Mouse (Mus musculus) kidney, postnatal 0 days (tissue): Measurements from ENCODE around the gene Prrc2b. TPM values are rescaled to one million over a fixed set of nuclear protein-coding genes. Genes with fewer than 3 reads are reported as not detected.

ENCODE experiments used
- ATAC-seq: fragments of 200-750 bp; cut with Nextera tagmentation; replicated peaks from 2 replicates; pipeline ENCODE4 v1.8.0; 2017; ENCODE audit warnings: low read depth, moderate number of reproducible peaks, moderate TSS enrichment, moderate library complexity; ENCODE audit not compliant: low FRiP score
- DNase-seq: peaks from one replicate; pipeline ENCODE4 v3.0.0-alpha.2; 2016; ENCODE audit warnings: low spot score
- H3K27ac ChIP-seq: fragments of 300-500 bp; sonication (generic); 2 replicates; pipeline ENCODE4 v1.5.1; 2014; ENCODE audit warnings: mild to moderate bottlenecking
- H3K27me3 ChIP-seq: fragments of 300-500 bp; sonication (generic); 2 replicates; pipeline ENCODE4 v1.6.1; 2014; ENCODE audit warnings: low read length, mixed read lengths; ENCODE audit not compliant: insufficient read depth
- H3K36me3 ChIP-seq: fragments of 300-500 bp; sonication (generic); 2 replicates; pipeline ENCODE4 v1.6.1; 2014; ENCODE audit warnings: low read length, mixed read lengths; ENCODE audit not compliant: insufficient read depth
- H3K4me1 ChIP-seq: fragments of 300-500 bp; sonication (generic); replicated peaks from 2 replicates; pipeline ENCODE4 v1.6.1; 2014; ENCODE audit warnings: antibody characterized with exemption, low read length, mixed read lengths; ENCODE audit not compliant: insufficient read depth
- H3K4me2 ChIP-seq: fragments of 300-500 bp; sonication (generic); 2 replicates; pipeline ENCODE4 v1.6.1; 2014; ENCODE audit warnings: mild to moderate bottlenecking, low read length, moderate library complexity, mixed read lengths
- H3K4me3 ChIP-seq: fragments of 300-500 bp; sonication (generic); replicated peaks from 2 replicates; pipeline ENCODE4 v1.5.1; 2014; ENCODE audit warnings: low read depth, low read length
- H3K9ac ChIP-seq: fragments of 300-500 bp; sonication (generic); 2 replicates; pipeline ENCODE4 v1.6.1; 2014; ENCODE audit warnings: low read depth, low read length
- H3K9me3 ChIP-seq: fragments of 300-500 bp; sonication (generic); replicated peaks from 2 replicates; pipeline ENCODE4 v1.6.1; 2016; ENCODE audit warnings: low read length, inconsistent platforms, mixed read lengths
- CTCF ChIP-seq: IDR thresholded peaks from 2 replicates; pipeline ENCODE4 v1.5.1; 2016; ENCODE audit warnings: antibody characterized with exemption, low read depth, mild to moderate bottlenecking, moderate library complexity
- WGBS: fragments of 180-500 bp; shearing (Covaris S2); extraction: QIAGEN DNeasy Blood & Tissue Kit; methylation state at CpG from one replicate; pipeline ENCODE4 v1.1.7; 2014; 5-methylcytosine and 5-hydroxymethylcytosine counted together
- polyA plus RNA-seq: library from polyadenylated mRNA; unstranded; fragments of >200 nt; fragmentation: Nextera tagmentation; extraction: Ambion mirVana; gene quantifications from 2 replicates; pipeline ENCODE4 v1.2.1, GENCODE M21; 2015

Prrc2b gene
- polyA plus RNA-seq, 1 experiment from 2014 or later: 31.4 TPM

DNA sequence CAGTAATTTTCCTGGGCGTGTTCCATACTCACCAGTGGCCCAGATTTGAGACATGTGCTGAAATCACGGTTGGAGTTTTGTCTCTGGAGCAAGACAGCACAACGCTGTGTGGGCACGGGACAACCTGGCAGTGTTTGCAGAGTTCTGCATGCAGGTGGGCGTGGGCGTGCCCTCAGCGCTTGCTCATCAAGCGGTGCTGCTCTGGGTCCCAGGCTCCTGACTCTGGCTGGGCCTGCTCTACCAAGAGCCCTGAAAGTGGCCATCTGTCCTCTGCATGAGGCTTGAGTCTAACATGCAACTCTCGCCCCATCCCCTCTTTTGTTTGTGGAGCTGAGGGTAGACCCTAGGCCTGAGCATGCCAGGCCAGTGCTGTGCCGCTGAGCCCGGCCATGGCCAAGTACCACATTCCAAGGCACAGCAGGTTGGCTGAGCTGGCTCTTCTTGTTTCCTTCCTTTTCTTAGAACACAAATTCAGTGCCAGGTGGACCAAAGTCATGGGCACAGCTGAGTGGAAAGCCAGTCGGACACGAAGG is 36.2 kb downstream of the Prrc2b start:
- peaks cover 54% of the 10 kb centered on the region for H3K36me3 ChIP-seq
- 89% methylated on average over 13 of the region's 13 CpGs for WGBS

DNA sequence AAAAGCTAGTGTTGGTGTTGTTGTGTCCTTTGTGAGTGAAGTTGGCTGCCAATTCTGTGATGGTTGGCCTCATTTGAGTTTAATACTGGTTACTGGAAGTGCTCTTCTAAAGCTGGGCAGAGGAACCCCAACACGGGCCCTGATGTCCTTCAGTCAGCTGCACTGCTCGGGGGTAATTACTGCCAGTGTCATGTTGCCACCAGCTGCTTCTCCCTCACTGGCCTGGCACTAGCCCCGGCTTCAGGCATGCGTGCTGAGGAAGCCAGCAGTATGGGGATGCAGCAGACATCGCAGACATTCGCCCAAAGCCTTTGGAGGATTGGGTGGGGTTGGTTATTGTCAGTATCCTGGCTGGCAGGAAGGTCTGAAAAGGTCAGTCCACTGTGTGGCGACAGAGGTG is 36.8 kb downstream of the Prrc2b start:
- peaks cover 52% of the 10 kb centered on the region for H3K36me3 ChIP-seq
- no peak for DNase-seq
- no peaks in the 10 kb centered on the region for H3K9me3 ChIP-seq
- H3K27ac ChIP-seq: no peak overlapping the region
- no peak for TF ChIP-seq CTCF
- no peak overlapping the region for H3K4me2 ChIP-seq
- ATAC-seq: no peak
- H3K4me1 ChIP-seq: 0 out of 2 replicates have a peak, but pooled peaks cover 3% of the 10 kb centered on the region
- no peaks in the 10 kb centered on the region for H3K27me3 ChIP-seq
- WGBS: 73% methylated on average over 7 of the region's 7 CpGs
- H3K4me3 ChIP-seq: no peak overlapping the region
- H3K9ac ChIP-seq: no peak overlapping the region

More for the DNA sequence above, 36.2 kb downstream of the Prrc2b start:
- DNase-seq (no peak), ATAC-seq (no peak)
- no peaks in the 10 kb centered on the region for H3K9me3 ChIP-seq
- H3K4me1 ChIP-seq: 0 out of 2 replicates have a peak, but pooled peaks cover 3% of the 10 kb centered on the region
- no peak for TF ChIP-seq CTCF
- H3K27me3 ChIP-seq: no peaks in the 10 kb centered on the region
- H3K4me2 ChIP-seq: no peak overlapping the region
- no peak overlapping the region for H3K4me3 ChIP-seq
- no peak overlapping the region for H3K9ac ChIP-seq
- H3K27ac ChIP-seq: no peak overlapping the region

DNA sequence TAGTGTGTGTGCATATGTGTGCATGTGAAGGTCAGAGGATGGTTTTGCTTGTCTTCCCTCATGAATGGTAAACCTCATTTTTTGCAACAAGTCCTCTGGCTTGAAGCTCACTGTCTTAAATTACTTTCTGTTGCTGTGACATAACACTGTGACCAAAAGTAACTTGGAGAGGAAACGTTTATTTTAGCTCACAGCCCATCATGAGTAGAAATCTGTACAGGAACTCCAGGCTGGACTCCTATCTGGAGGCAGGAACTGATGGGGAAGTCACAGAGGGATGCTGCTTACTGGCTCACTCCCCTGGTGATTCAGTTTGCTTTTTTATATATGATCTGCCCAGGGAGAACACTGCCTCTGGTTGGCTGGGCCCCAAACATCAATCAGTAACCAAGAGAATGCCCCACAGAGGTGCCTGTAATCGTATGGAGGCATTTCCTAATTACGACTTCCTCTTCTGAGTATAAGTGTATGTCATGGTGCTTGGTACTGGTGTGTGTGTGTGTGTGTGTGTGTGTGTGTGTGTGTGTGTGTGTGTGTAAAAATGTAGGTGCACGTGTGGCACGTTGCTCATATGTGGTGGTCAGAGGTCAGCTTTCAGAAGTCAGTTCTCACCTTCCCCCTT is 38.3 kb downstream of the Prrc2b start:
- DNase-seq (no peak), ATAC-seq (no peak)
- H3K9me3 ChIP-seq: no peaks in the 10 kb centered on the region
- no peak overlapping the region for H3K4me2 ChIP-seq
- peaks cover 52% of the 10 kb centered on the region for H3K36me3 ChIP-seq
- TF ChIP-seq CTCF: no peak
- H3K4me3 ChIP-seq: no peak overlapping the region
- no peak overlapping the region for H3K27ac ChIP-seq
- WGBS: 48% methylated on average over 5 of the region's 5 CpGs
- no peak overlapping the region for H3K9ac ChIP-seq
- H3K4me1 ChIP-seq: no peaks in the 10 kb centered on the region
- H3K27me3 ChIP-seq: no peaks in the 10 kb centered on the region

DNA sequence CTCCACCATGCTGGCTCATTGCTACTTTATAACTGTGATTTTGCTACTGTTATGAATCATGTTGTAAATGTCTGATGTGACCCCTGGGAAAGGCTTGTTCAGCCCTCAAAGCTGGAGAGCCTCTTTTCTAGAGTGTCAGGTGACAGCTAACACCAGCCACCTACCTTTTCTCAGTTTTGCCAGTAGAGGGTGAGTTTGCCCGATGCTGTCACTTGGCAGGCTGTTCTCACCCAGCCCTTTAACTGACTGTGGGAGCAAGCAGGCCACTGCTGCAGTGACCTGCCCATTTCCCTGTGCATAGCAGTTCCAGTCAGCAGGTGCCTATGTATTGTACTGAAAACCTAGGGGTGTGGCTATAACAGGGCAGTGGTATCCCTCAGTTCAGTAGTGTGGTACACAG is 39.7 kb downstream of the Prrc2b start:
- Histone ChIP-seq H3K9me3 (no peaks in the 10 kb centered on the region), H3K27ac (no peak overlapping the region), H3K9ac (no peak overlapping the region), H3K4me1 (no peaks in the 10 kb centered on the region), H3K27me3 (no peaks in the 10 kb centered on the region), H3K36me3 (peaks cover 57% of the 10 kb centered on the region), H3K4me3 (no peak overlapping the region), H3K4me2 (no peak overlapping the region)
- DNase-seq (no peak), ATAC-seq (no peak)
- 33% methylated on average over 1 of the region's 1 CpGs for WGBS
- 0 out of 2 replicates have a peak, but pooled peaks have one; percentile 8 for TF ChIP-seq CTCF

DNA sequence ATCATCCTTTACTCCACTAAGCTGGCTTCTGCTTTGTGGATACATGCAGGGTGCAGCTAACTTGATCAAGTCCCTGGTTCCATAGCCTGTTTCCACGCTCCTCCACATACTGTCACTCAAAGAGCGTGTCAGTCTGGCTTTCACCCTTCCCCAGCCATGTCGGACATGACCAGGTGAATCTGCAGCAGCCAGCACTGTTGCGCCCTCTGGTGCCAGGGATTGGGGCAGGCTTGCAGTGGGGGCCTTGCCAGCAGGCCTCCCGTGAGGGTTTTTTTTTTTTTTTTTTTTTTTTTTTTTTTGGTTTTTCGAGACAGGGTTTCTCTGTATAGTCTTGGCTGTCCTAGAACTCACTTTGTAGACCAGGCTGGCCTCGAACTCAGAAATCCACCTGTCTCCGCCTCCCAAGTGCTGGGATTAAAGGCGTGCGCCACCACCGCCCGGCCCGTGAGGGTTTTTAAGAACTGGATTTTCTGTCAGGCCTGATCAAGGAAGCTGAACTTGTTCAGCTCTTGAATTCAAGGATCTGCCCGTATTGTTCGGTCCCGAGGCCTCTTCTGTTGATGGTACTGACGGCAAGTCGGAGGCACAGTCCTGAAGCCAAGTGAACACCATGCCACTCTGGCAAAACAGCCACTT is 41.1 kb downstream of the Prrc2b start:
- Histone ChIP-seq H3K27me3 (no peaks in the 10 kb centered on the region), H3K9ac (no peak overlapping the region), H3K4me3 (no peak overlapping the region), H3K4me1 (no peaks in the 10 kb centered on the region), H3K4me2 (no peak overlapping the region), H3K36me3 (peaks cover 66% of the 10 kb centered on the region), H3K9me3 (no peaks in the 10 kb centered on the region), H3K27ac (no peak overlapping the region)
- no peak for ATAC-seq
- TF ChIP-seq CTCF: peak; percentile 69
- peak; percentile 51 for DNase-seq
- 83% methylated on average over 16 of the region's 18 CpGs for WGBS

DNA sequence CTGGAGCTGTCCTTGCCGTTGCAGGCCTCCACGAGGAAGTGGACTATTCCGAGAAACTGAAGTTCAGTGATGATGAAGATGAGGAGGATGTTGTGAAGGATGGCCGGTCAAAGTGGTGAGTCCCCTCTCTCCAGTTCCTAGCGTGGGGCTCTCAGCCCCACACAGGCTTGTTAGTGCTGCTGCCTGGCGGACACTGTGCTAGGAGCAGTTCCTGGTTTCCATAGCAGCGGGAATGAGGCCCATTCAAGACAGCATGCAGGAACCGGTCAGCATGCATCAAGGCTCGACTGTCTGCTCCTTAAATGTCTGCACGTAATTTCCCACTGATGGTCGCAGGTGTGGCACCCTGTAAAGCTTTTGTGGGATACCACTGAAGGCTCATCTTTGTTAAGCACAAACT is 48.1 kb downstream of the Prrc2b start:
- Histone ChIP-seq H3K9me3 (no peaks in the 10 kb centered on the region), H3K36me3 (peaks cover 96% of the 10 kb centered on the region), H3K9ac (no peak overlapping the region), H3K4me1 (no peaks in the 10 kb centered on the region), H3K27ac (no peak overlapping the region), H3K27me3 (no peaks in the 10 kb centered on the region), H3K4me3 (no peak overlapping the region), H3K4me2 (no peak overlapping the region)
- ATAC-seq (no peak), DNase-seq (no peak)
- 83% methylated on average over 11 of the region's 11 CpGs for WGBS
- TF ChIP-seq CTCF: no peak
